Mouse (Mus musculus): ENCODE measurements at regions not wholly inside any gene's neighbourhood (a gene's known extent, or its start where the extent isn't known, plus 50 kb on each side); places are given as distances from the start of the nearest gene placed in this dataset.
"Not testable (repeated sequence)": the region's sequence is repeated elsewhere in the genome, so short reads cannot be mapped to it uniquely, and the experiment has no call there.

DNA sequence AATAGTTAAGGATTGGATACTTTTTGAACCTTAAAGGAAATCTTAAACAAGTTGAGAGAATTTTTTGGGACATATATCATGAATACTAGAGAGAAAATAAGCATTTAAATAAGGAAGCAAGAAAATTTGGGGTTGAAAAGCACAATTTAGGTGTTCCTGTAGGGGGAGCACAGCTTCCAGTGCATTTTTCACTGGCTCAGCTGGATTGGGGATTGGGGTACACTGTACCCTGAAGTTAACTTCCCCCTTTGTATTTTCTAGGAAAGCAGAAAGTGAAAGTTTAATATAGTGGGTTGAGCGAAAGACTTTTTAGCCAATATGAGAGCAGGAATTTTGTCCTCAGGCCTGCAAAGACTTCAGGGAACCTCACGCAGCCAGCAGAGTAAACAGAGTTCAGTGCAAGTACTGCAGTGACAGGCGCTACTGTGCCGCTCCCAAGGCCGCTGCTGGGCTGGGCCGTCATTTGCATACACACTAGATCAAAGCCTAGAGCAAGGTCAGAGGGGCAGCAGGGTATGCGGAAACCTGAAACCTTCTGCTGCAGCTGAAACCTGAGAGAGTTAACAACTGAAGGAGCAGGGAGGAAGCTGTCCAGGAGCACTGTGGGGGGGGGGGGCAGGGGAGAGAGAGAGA lies 1111.4 kb downstream of the H2al1n start:
- DNase-seq (ENCODE audit: low spot score): peak; percentile 7

GRCm38 (mm10) chrX:15322958-15323357 lies 1112.0 kb downstream of the H2al1n start:
- no peak for DNase-seq (ENCODE audit: low spot score)

GRCm38 (mm10) chrX:15365135-15365534 lies 1154.2 kb downstream of the H2al1n start:
- not testable (repeated sequence) for DNase-seq (ENCODE audit: low spot score)
